Mouse (Mus musculus): ENCODE data around the gene Kcnj6.

GRCm38 (mm10) chr16:94767606-94768005 lies 229.9 kb downstream of the Kcnj6 start:
- TF ChIP-seq CTCF (IDR thresholded peaks at IDR 0.05; ENCODE audit: extremely low read depth, insufficient read length, insufficient replicate concordance, low read depth, low read length) (no peak), POLR2A (IDR thresholded peaks at IDR 0.05; ENCODE audit: low read depth, low read length) (no peak)

Measured in small intestine, adult 2 months (tissue).